Mouse (Mus musculus) bone marrow macrophage, adult 2 months (primary cell): Measurements from ENCODE around the gene Adamts4. TPM values are rescaled to one million over a fixed set of nuclear protein-coding genes. Genes with fewer than 3 reads are reported as not detected.

ENCODE experiments used
- H3K27ac ChIP-seq: 2 replicates; pipeline ENCODE4 v1.5.1; 2012; ENCODE audit warnings: low read depth, low read length; ENCODE audit not compliant: insufficient read depth
- H3K4me1 ChIP-seq: 2 replicates; pipeline ENCODE4 v1.6.1; 2012; ENCODE audit warnings: low read length; ENCODE audit not compliant: control insufficient read depth, insufficient read depth
- H3K4me3 ChIP-seq: 2 replicates; pipeline ENCODE4 v1.5.1; 2012; ENCODE audit warnings: mild to moderate bottlenecking, low read length, moderate library complexity; ENCODE audit not compliant: insufficient read depth
- CTCF ChIP-seq: IDR thresholded peaks from 2 replicates; pipeline ENCODE4 v1.5.1; 2012; ENCODE audit warnings: low read depth, mild to moderate bottlenecking, low read length, moderate library complexity
- POLR2A ChIP-seq: IDR thresholded peaks from 2 replicates; pipeline ENCODE4 v1.6.1; 2012; ENCODE audit warnings: mild to moderate bottlenecking, low read depth, low read length, borderline replicate concordance
- polyA plus RNA-seq: library from polyadenylated mRNA; stranded (reverse); fragments of >200 nt; gene quantifications from 2 replicates; pipeline ENCODE4 v1.2.4, GENCODE M21; 2012; ENCODE audit not compliant: missing spikeins, insufficient read depth, insufficient read length

Adamts4 gene
- polyA plus RNA-seq, 1 experiment, result not detected

- peaks cover 36% of the 10 kb centered on the region for H3K4me1 ChIP-seq
Measured at GRCm38 (mm10) chr1:171283188-171284160, 33.3 kb downstream of the Adamts4 start.

DNA sequence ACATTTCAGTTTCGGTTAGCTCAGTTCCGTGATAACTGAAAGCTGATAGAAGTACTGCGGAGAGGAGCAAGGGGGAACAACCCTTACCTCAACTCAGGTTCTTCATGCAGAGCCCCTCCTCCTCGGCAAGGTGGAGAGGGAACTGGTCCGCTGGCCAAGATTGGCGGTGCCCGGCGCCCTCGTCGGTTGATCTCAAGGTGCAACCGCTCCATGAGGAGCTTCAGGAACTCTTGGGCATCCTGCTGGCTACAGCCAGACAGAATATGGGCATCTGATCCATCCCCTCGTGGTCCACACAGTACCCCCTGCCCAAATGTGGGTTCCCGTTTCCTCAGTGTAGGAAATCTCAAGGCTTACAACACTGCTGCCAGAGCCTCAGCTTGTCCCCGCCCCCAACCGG, 34.3 kb downstream of the Adamts4 start:
- Histone ChIP-seq H3K4me1 (peaks cover 36% of the 10 kb centered on the region), H3K27ac (no peak overlapping the region), H3K4me3 (no peak overlapping the region)
- TF ChIP-seq CTCF, result no peak
- no peak for TF ChIP-seq POLR2A

More at GRCm38 (mm10) chr1:171283188-171284160, 33.3 kb downstream of the Adamts4 start:
- peak overlapping the region; percentile 36 for H3K4me3 ChIP-seq
- TF ChIP-seq CTCF (no peak), POLR2A (no peak)
- H3K27ac ChIP-seq, result peak overlapping the region; percentile 85

GRCm38 (mm10) chr1:171285096-171285892, 35.1 kb downstream of the Adamts4 start:
- no peak for TF ChIP-seq CTCF
- no peak for TF ChIP-seq POLR2A
- peaks cover 33% of the 10 kb centered on the region for H3K4me1 ChIP-seq

DNA sequence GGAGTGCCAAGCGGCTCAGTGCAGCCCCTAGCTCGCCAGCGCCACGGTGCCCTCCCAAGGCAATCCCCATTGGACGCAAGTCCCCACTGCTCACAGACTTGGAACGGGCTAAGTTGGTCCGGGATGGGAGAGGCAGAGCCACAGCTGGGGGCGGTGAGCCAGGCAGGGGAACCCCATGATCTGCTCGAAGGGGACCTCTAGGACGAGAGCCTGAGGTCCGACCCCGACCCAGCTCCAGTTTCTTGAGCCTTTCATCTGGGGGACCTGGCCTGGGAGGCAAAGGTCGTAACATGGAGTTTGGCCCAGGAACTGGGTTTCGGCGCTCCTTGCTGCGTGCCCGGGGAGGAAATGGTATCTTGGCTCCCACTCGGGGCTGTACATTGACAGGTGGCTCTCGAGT, 36.3 kb downstream of the Adamts4 start:
- H3K27ac ChIP-seq, result no peak overlapping the region
- H3K4me1 ChIP-seq, result peaks cover 33% of the 10 kb centered on the region
- TF ChIP-seq POLR2A (no peak), CTCF (no peak)
- no peak overlapping the region for H3K4me3 ChIP-seq

More at GRCm38 (mm10) chr1:171285096-171285892, 35.1 kb downstream of the Adamts4 start:
- no peak overlapping the region for H3K4me3 ChIP-seq
- H3K27ac ChIP-seq, result no peak overlapping the region

GRCm38 (mm10) chr1:171287136-171288081, 37.2 kb downstream of the Adamts4 start, which contains the start of gene Usp21:
Usp21 (minus strand) TSS chr1:171287991.
- H3K4me1 ChIP-seq, result peaks cover 29% of the 10 kb centered on the region
- peak within 1 kb of the TSS; percentile 54 for H3K27ac ChIP-seq
- H3K4me3 ChIP-seq, result peak within 1 kb of the TSS; percentile 89
- TF ChIP-seq POLR2A, result no peak
- TF ChIP-seq CTCF, result no peak

DNA sequence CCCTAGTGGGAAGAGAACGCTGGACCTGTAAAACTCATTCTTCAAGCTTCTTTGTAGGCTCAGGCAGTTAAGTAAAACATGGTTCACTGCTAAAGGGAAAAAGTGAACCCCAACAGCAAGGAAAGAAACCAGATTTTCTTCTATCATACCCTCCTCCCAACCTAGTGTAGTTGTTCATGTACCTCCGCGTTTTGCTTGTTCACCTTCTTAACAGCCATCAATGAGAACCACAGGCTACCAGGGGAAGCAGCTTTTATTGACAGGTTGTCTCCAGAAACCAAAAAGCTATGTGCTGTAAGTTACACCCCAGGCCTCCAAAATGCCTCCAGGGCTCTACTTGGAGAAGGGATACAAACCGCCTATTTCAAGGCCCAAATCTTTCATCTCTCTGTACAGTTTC, 38.1 kb downstream of the Adamts4 start:
- Histone ChIP-seq H3K4me3 (no peak overlapping the region), H3K4me1 (peaks cover 23% of the 10 kb centered on the region), H3K27ac (no peak overlapping the region)
- TF ChIP-seq CTCF (no peak), POLR2A (no peak)

DNA sequence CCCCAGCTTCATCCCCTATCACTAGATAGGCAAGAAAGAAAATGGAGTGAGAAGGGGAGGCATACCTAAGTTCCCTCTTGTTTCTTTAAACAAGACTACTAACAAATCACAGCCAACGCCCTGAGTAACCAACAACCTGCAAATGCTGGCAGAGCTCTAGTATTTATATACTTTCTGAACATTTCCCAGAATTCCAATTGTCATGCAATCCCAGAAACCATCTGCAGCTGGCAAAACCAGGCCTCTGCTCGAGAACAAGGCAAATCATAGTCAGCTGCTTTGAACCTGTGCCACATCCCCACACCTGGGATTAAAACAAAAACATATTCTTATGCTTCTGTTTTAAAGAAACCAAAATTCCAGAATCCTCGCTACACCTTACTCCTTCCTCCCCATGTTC, 43.1 kb downstream of the Adamts4 start:
- H3K4me3 ChIP-seq, result no peak overlapping the region
- no peak overlapping the region for H3K27ac ChIP-seq
- TF ChIP-seq POLR2A (no peak), CTCF (no peak)
- peaks cover 2% of the 10 kb centered on the region; the same call in 1 of the 2 replicates for H3K4me1 ChIP-seq

- TF ChIP-seq POLR2A, result no peak
- TF ChIP-seq CTCF, result no peak
- H3K4me1 ChIP-seq, result peaks cover 2% of the 10 kb centered on the region; the same call in 1 of the 2 replicates
- H3K4me3 ChIP-seq, result peak overlapping the region; percentile 68
- peak overlapping the region; percentile 88; the same call in 1 of the 2 replicates for H3K27ac ChIP-seq
Measured at GRCm38 (mm10) chr1:171293906-171294297, 43.7 kb downstream of the Adamts4 start.
